Mouse (Mus musculus) ES-E14 (cell line): ENCODE measurements around the gene Rbfox2.

Source experiments
- CHD2 ChIP-seq: IDR thresholded peaks from 2 replicates; pipeline ENCODE4 v1.6.1; 2014; ENCODE audit warnings: mild to moderate bottlenecking, low read depth, low read length, inconsistent platforms
- ZNF384 ChIP-seq: IDR thresholded peaks from 2 replicates; pipeline ENCODE4 v1.6.1; 2012; ENCODE audit warnings: low read depth, low read length, inconsistent platforms

DNA sequence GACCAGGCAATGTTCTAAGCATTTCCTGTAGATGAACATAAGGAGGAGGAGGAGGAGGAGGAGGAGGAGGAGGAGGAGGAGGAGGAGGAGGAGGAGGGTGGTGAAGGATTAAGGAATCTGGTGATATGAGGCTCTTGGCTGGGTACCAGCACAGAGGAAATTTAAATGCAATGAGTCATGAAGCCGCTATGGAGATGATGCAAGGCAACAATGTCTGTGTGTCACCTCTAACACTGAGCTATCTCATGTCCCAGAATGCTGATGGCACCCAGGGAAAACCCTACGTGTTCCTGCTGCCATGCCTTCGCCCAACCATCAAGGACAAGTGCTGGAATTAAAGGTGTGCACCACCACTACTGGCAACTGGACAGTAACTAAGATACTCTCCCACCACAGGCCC is 237.8 kb downstream of the Rbfox2 start:
- TF ChIP-seq CHD2, result no peak
- no peak for TF ChIP-seq ZNF384
